Mouse (Mus musculus) MN1 (cell line): ENCODE results near the gene St6gal1.
A peak's percentile ranks its signal among the peaks of the same experiment; 100 is the strongest.

Experiments
- DNase-seq: peaks from one replicate; pipeline ENCODE4 v3.0.0-alpha.2; 2016; ENCODE audit warnings: low spot score

The St6gal1 gene

GRCm38 (mm10) chr16:23299904-23300740 is 75.6 kb downstream of the St6gal1 start:
- no peak for DNase-seq

GRCm38 (mm10) chr16:23301762-23302161 is 77.2 kb downstream of the St6gal1 start:
- DNase-seq = no peak

GRCm38 (mm10) chr16:23305830-23306623 is 81.5 kb downstream of the St6gal1 start:
- DNase-seq = no peak

- peak; percentile 63 for DNase-seq
Measured at GRCm38 (mm10) chr16:23307142-23307968, 82.8 kb downstream of the St6gal1 start.

- DNase-seq = peak; percentile 11
Measured at GRCm38 (mm10) chr16:23308012-23308554, 83.5 kb downstream of the St6gal1 start.

GRCm38 (mm10) chr16:23309080-23309479 is 84.5 kb downstream of the St6gal1 start:
- DNase-seq = no peak

- DNase-seq = no peak
Measured at GRCm38 (mm10) chr16:23312604-23313003, 88.1 kb downstream of the St6gal1 start.

- DNase-seq = no peak
Measured at GRCm38 (mm10) chr16:23314790-23315189, 90.2 kb downstream of the St6gal1 start.

- no peak for DNase-seq
Measured at GRCm38 (mm10) chr16:23317411-23318047, 93.0 kb downstream of the St6gal1 start.

- no peak for DNase-seq
Measured at GRCm38 (mm10) chr16:23320025-23320424, 95.5 kb downstream of the St6gal1 start.

GRCm38 (mm10) chr16:23320579-23320978 is 96.0 kb downstream of the St6gal1 start:
- DNase-seq = no peak

- no peak for DNase-seq
Measured at GRCm38 (mm10) chr16:23322453-23322852, 97.9 kb downstream of the St6gal1 start.

- no peak for DNase-seq
Measured at GRCm38 (mm10) chr16:23323915-23324314, 99.4 kb downstream of the St6gal1 start.

- DNase-seq = no peak
Measured at GRCm38 (mm10) chr16:23324867-23325650, 100.5 kb downstream of the St6gal1 start.

GRCm38 (mm10) chr16:23326664-23327063 is 102.1 kb downstream of the St6gal1 start:
- no peak for DNase-seq

GRCm38 (mm10) chr16:23327266-23327665 is 102.7 kb downstream of the St6gal1 start:
- no peak for DNase-seq

GRCm38 (mm10) chr16:23328201-23328600 is 103.7 kb downstream of the St6gal1 start:
- no peak for DNase-seq

- DNase-seq = no peak
Measured at GRCm38 (mm10) chr16:23332136-23332535, 107.6 kb downstream of the St6gal1 start.

GRCm38 (mm10) chr16:23332686-23333085 is 108.1 kb downstream of the St6gal1 start:
- DNase-seq = no peak

GRCm38 (mm10) chr16:23333875-23334551 is 109.5 kb downstream of the St6gal1 start:
- DNase-seq = no peak
